Mouse (Mus musculus) CH12.LX (cell line): Measurements from ENCODE around the gene Ror1. TPM values are rescaled to one million over a fixed set of nuclear protein-coding genes. Genes with fewer than 3 reads are reported as not detected.

Source experiments
- DNase-seq: peaks from one replicate; pipeline ENCODE4 v3.0.0-alpha.2; 2013; ENCODE audit errors: extremely low read depth
- H3K27ac ChIP-seq: 2 replicates; pipeline ENCODE4 v1.5.1; 2012; ENCODE audit warnings: low read depth, mild to moderate bottlenecking, control low read depth, moderate library complexity; ENCODE audit not compliant: insufficient read depth
- H3K27me3 ChIP-seq: replicated peaks from 2 replicates; pipeline ENCODE3; 2012; ENCODE audit warnings: inconsistent platforms
- H3K36me3 ChIP-seq, 2 experiments: replicated peaks in 1 of 2; 2 replicates each; pipeline versions ENCODE3 to v1.6.1; 2012; ENCODE audit warnings: inconsistent platforms in 1 of 2, low read length in 1 of 2, mild to moderate bottlenecking in 1 of 2, mixed read lengths in 1 of 2, moderate library complexity in 1 of 2; ENCODE audit not compliant: control insufficient read depth in 1 of 2, insufficient read depth in 1 of 2
- H3K4me1 ChIP-seq, 2 experiments: 2 replicates each; pipeline ENCODE4 v1.6.1; 2012; ENCODE audit warnings: inconsistent platforms in 1 of 2, moderate library complexity in 1 of 2; ENCODE audit not compliant: insufficient read depth in 2 of 2, control insufficient read depth in 1 of 2
- H3K4me2 ChIP-seq: 2 replicates; pipeline ENCODE4 v1.6.1; 2012; ENCODE audit warnings: low read depth, mild to moderate bottlenecking, control low read depth; ENCODE audit not compliant: poor library complexity, insufficient read depth, severe bottlenecking
- H3K4me3 ChIP-seq, 3 experiments: fragments of 150-350 bp in 1 of 3; sonication (generic) in 1 of 3; replicated peaks in 1 of 3; 2 replicates each; pipeline versions ENCODE3 to v1.5.1; 2011 to 2012; ENCODE audit warnings: low read depth in 2 of 3, low read length in 2 of 3, mild to moderate bottlenecking in 2 of 3, moderate library complexity in 2 of 3, control low read depth in 1 of 3, improper control_type of control experiment in 1 of 3, inconsistent platforms in 1 of 3, mixed read lengths in 1 of 3; ENCODE audit not compliant: poor library complexity in 1 of 3
- H3K79me2 ChIP-seq: replicated peaks from 2 replicates; pipeline ENCODE4 v1.6.1; 2012; ENCODE audit warnings: mild to moderate bottlenecking, moderate library complexity; ENCODE audit not compliant: control insufficient read depth, poor library complexity, insufficient read depth, severe bottlenecking; ENCODE audit errors: extremely low read depth
- H3K9ac ChIP-seq: 2 replicates; pipeline ENCODE4 v1.6.1; 2012; ENCODE audit warnings: low read depth, mild to moderate bottlenecking, control low read depth, moderate library complexity; ENCODE audit not compliant: insufficient read depth
- H3K9me3 ChIP-seq: replicated peaks from 2 replicates; pipeline ENCODE3; 2012; ENCODE audit warnings: low read length, inconsistent platforms, mixed read lengths
- CHD1 ChIP-seq: IDR thresholded peaks from 2 replicates; pipeline ENCODE4 v1.6.1; 2012; ENCODE audit warnings: low read depth, low read length, improper control_type of control experiment, inconsistent platforms
- CHD2 ChIP-seq: IDR thresholded peaks from 2 replicates; pipeline ENCODE4 v1.6.1; 2011; ENCODE audit warnings: low read length, improper control_type of control experiment
- CTCF ChIP-seq, 2 experiments: IDR thresholded peaks in 1 of 2; conservative IDR thresholded peaks in 1 of 2; 2 replicates each; pipeline ENCODE4 v1.5.1; 2011 to 2012; ENCODE audit warnings: low read depth in 2 of 2, low read length in 2 of 2, improper control_type of control experiment in 1 of 2, inconsistent platforms in 1 of 2, mild to moderate bottlenecking in 1 of 2, moderate library complexity in 1 of 2
- E2F4 ChIP-seq: IDR thresholded peaks from 2 replicates; pipeline ENCODE4 v1.6.1; 2011; ENCODE audit warnings: low read depth, low read length, improper control_type of control experiment; ENCODE audit not compliant: insufficient replicate concordance
- ELF1 ChIP-seq: IDR thresholded peaks from 2 replicates; pipeline ENCODE4 v1.6.1; 2014; ENCODE audit warnings: low read depth, mild to moderate bottlenecking, inconsistent platforms, low read length, improper control_type of control experiment
- ETS1 ChIP-seq: conservative IDR thresholded peaks from 2 replicates; pipeline ENCODE4 v1.6.1; 2012; ENCODE audit warnings: low read depth, mild to moderate bottlenecking, inconsistent platforms, low read length, improper control_type of control experiment, moderate library complexity
- GABPA ChIP-seq: IDR thresholded peaks from 2 replicates; pipeline ENCODE4 v1.6.1; 2012; ENCODE audit warnings: low read depth, low read length, improper control_type of control experiment, inconsistent platforms; ENCODE audit not compliant: insufficient replicate concordance
- IRF4 ChIP-seq: IDR thresholded peaks from 2 replicates; pipeline ENCODE4 v1.6.1; 2014; ENCODE audit warnings: low read depth, mild to moderate bottlenecking, inconsistent platforms, low read length, improper control_type of control experiment
- KAT2A ChIP-seq: IDR thresholded peaks from 2 replicates; pipeline ENCODE4 v1.6.1; 2012; ENCODE audit warnings: low read length, improper control_type of control experiment, inconsistent platforms; ENCODE audit not compliant: insufficient replicate concordance
- MAX ChIP-seq: IDR thresholded peaks from 2 replicates; pipeline ENCODE4 v1.6.1; 2011; ENCODE audit warnings: low read length, improper control_type of control experiment
- MEF2A ChIP-seq: IDR thresholded peaks from 2 replicates; pipeline ENCODE4 v1.6.1; 2014; ENCODE audit warnings: low read depth, mild to moderate bottlenecking, inconsistent platforms, low read length, improper control_type of control experiment, borderline replicate concordance
- MXI1 ChIP-seq: IDR thresholded peaks from 2 replicates; pipeline ENCODE4 v1.6.1; 2011; ENCODE audit warnings: mild to moderate bottlenecking, low read depth, low read length, improper control_type of control experiment
- PAX5 ChIP-seq: IDR thresholded peaks from 2 replicates; pipeline ENCODE4 v1.6.1; 2012; ENCODE audit warnings: low read length, inconsistent platforms, mixed read lengths
- POLR2AphosphoS2 ChIP-seq: IDR thresholded peaks from 2 replicates; pipeline ENCODE4 v1.6.1; 2011; ENCODE audit warnings: low read depth, low read length, improper control_type of control experiment
- RAD21 ChIP-seq: IDR thresholded peaks from 2 replicates; pipeline ENCODE4 v1.6.1; 2011; ENCODE audit warnings: low read depth, mild to moderate bottlenecking, low read length, improper control_type of control experiment, moderate library complexity
- RCOR1 ChIP-seq: conservative IDR thresholded peaks from 2 replicates; pipeline ENCODE4 v1.6.1; 2012; ENCODE audit warnings: low read depth, mild to moderate bottlenecking, inconsistent platforms, low read length, improper control_type of control experiment
- SIN3A ChIP-seq: IDR thresholded peaks from 2 replicates; pipeline ENCODE4 v1.6.1; 2012; ENCODE audit warnings: low read length, improper control_type of control experiment, inconsistent platforms
- UBTF ChIP-seq: IDR thresholded peaks from 2 replicates; pipeline ENCODE4 v1.6.1; 2012; ENCODE audit warnings: low read depth, mild to moderate bottlenecking, inconsistent platforms, low read length, improper control_type of control experiment, moderate library complexity
- USF1 ChIP-seq: IDR thresholded peaks from 2 replicates; pipeline ENCODE4 v1.6.1; 2014; ENCODE audit warnings: low read depth, mild to moderate bottlenecking, inconsistent platforms, low read length, improper control_type of control experiment
- ZKSCAN1 ChIP-seq: IDR thresholded peaks from 2 replicates; pipeline ENCODE4 v1.6.1; 2012; ENCODE audit warnings: low read depth, inconsistent platforms, low read length, improper control_type of control experiment, borderline replicate concordance
- ZMIZ1 ChIP-seq: IDR thresholded peaks from 2 replicates; pipeline ENCODE4 v1.6.1; 2012; ENCODE audit warnings: low read depth, mild to moderate bottlenecking, inconsistent platforms, low read length, improper control_type of control experiment
- ZNF384 ChIP-seq: IDR thresholded peaks from 2 replicates; pipeline ENCODE4 v1.6.1; 2012; ENCODE audit warnings: low read depth, low read length, improper control_type of control experiment, inconsistent platforms
- dilution Hi-C: fragments of 300-500 bp; cut with MboI; formaldehyde crosslinking; loops from 2 replicates; pipeline ENCODE4 v1.14.3; 2020; ENCODE audit warnings: low sequenced_read_pairs; ENCODE audit not compliant: extremely low pct_unique_long_range_greater_than_20kb, extremely low pct_ligation_motif_present
- in situ Hi-C: fragments of 300-500 bp; cut with MboI; formaldehyde crosslinking; loops from 3 replicates; pipeline ENCODE4 v1.14.3; 2019; ENCODE audit warnings: low sequenced_read_pairs, low pct_ligation_motif_present, low pct_unique_long_range_greater_than_20kb, mixed read lengths
- polyA plus RNA-seq: library from polyadenylated mRNA; unstranded; fragments of >175 nt; gene quantifications from 2 replicates; pipeline ENCODE4 v1.2.1, GENCODE M21; 2012; ENCODE audit warnings: low read depth; ENCODE audit not compliant: insufficient read length
- total RNA-seq, 2 experiments: library from RNA; depleted of rRNA; stranded (reverse); fragments of 300-350 nt in 1 of 2; fragments of >200 nt in 1 of 2; gene quantifications; 2 replicates each; pipeline ENCODE4 v1.2.3; 2012 to 2014

Ror1 gene
- total and polyA plus RNA-seq, 3 experiments: not detected

DNA sequence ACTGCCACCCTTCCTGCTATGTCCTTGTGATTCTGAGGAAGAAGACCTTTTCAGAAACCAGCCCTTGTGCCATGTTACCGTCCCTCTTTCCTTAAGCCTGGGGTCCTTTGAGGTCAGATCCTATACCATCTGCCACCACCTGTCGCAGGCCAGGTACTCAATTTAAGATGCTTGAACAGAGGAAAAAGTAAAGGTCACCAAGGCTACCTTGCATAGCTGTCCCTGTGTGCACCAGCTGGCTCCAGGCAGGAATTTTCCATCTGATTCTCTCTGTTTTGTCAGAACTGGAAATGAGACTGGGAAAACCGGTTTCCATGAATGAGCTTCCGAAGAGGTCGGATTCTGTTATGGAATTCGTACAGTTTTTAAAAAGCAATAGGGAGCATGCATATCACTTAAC is 294.8 kb downstream of the Ror1 start:
- no peak for DNase-seq
- Histone ChIP-seq H3K9ac (no peak overlapping the region), H3K9me3 (peaks cover 50% of the 10 kb centered on the region), H3K27ac (no peak overlapping the region), H3K4me1 (no peaks in the 10 kb centered on the region), H3K27me3 (no peaks in the 10 kb centered on the region), H3K36me3 (no peaks in the 10 kb centered on the region)
- in situ Hi-C loops: no loop called here
- dilution Hi-C loops: no loop called here
- TF ChIP-seq MAX (no peak), PAX5 (no peak), RCOR1 (no peak), POLR2AphosphoS2 (no peak)
- TF ChIP-seq, all 38 proteins: peak for 0
- no peaks in the 10 kb centered on the region for H3K79me2 ChIP-seq
- no peak overlapping the region for H3K4me3 ChIP-seq
- H3K4me2 ChIP-seq: no peak overlapping the region

DNA sequence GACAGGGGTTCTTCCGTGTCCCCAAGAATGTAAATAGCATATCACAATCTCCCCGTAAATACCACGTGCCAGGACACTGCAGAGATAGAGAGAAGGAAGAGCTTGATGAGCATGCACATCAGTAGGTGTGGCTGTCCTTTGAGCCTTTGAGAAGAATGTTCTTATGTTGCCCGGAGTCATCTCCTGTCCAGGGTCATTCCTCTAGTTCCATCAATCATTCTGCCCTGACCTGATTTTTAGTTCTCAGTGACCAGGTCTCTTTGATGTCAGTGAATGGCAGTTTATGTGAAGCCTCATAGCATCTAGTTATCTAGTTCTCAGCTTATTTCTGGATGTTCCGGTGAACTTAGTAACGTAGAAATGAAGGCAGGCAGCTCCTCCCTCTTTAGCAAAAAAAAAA is 295.4 kb downstream of the Ror1 start:
- dilution Hi-C loops: no loop called here

DNA sequence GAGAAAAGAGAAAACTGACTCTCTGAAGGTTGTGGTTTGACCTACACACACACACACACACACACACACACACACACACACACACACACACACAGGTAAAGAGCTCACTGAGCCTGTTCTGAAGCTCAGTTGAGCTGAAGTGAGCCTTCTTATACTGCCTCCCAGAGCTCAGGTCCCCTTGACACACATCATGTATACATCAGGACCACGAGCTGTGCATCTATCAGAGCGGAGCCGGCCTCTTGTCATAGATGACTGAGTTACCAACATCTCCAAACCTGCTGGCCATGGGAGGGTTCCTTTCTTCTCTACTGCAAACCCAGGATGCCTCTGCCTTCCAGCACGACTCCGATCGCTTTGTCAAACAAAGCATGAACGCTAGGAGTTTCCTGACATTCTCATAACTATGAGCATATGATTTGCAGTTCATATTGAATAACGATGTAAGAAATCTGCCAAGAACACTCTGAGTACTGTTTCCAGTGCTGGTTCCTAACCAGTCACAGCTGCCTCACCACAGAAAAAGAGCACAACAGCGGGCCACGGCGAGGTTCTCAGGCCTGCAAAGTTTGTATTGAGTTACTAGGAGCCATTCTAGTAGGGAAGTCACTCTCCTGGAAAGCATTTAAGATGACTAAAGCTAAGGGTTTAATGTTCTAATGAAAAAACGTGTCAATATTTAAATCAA is 297.9 kb downstream of the Ror1 start:
- H3K4me3 ChIP-seq: no peak overlapping the region
- no peak overlapping the region for H3K27ac ChIP-seq
- H3K4me1 ChIP-seq: no peaks in the 10 kb centered on the region
- H3K9me3 ChIP-seq: peaks cover 53% of the 10 kb centered on the region
- TF ChIP-seq ZMIZ1: no peak
- TF ChIP-seq UBTF: no peak
- TF ChIP-seq CHD2: no peak
- no peak for TF ChIP-seq CHD1
- no peak for TF ChIP-seq MXI1
- TF ChIP-seq RAD21: no peak
- no peak for TF ChIP-seq IRF4
- TF ChIP-seq ELF1: no peak
- TF ChIP-seq MEF2A: no peak
- no peak for TF ChIP-seq CTCF (conservative IDR thresholded peaks at IDR 0.05 in 1 of 2, IDR thresholded peaks at IDR 0.05 in 1 of 2; ENCODE audit: low read depth in 2 of 2, low read length in 2 of 2)
- no peak for TF ChIP-seq GABPA
- TF ChIP-seq ETS1: no peak
- no peak for TF ChIP-seq SIN3A
- TF ChIP-seq KAT2A: no peak
- TF ChIP-seq RCOR1: no peak
- no peak for TF ChIP-seq USF1
- no peak for TF ChIP-seq E2F4
- TF ChIP-seq, all 38 proteins: peak for 0
- in situ Hi-C loops: no loop called here
- dilution Hi-C loops: no loop called here
- no peak overlapping the region for H3K9ac ChIP-seq
- H3K27me3 ChIP-seq: no peaks in the 10 kb centered on the region
- H3K79me2 ChIP-seq: no peaks in the 10 kb centered on the region
- H3K36me3 ChIP-seq: no peaks in the 10 kb centered on the region
- H3K4me2 ChIP-seq: no peak overlapping the region
- no peak for DNase-seq

More for the DNA sequence above, 295.4 kb downstream of the Ror1 start:
- no peak overlapping the region for H3K9ac ChIP-seq
- no peak overlapping the region for H3K4me2 ChIP-seq
- no peaks in the 10 kb centered on the region for H3K4me1 ChIP-seq
- no peaks in the 10 kb centered on the region for H3K79me2 ChIP-seq
- H3K27ac ChIP-seq: no peak overlapping the region
- H3K9me3 ChIP-seq: peaks cover 53% of the 10 kb centered on the region
- no peaks in the 10 kb centered on the region for H3K27me3 ChIP-seq
- TF ChIP-seq CHD2: no peak
- no peak for TF ChIP-seq ZKSCAN1
- TF ChIP-seq MAX: no peak
- TF ChIP-seq ZMIZ1: no peak
- no peak for TF ChIP-seq ZNF384
- H3K36me3 ChIP-seq: no peaks in the 10 kb centered on the region
- H3K4me3 ChIP-seq: no peak overlapping the region
- in situ Hi-C loops: no loop called here
- DNase-seq: no peak
